Mouse (Mus musculus) thymus, postnatal 36 days (tissue): ENCODE measurements at regions not wholly inside any gene's neighbourhood (a gene's known extent, or its start where the extent isn't known, plus 50 kb on each side); places are given as distances from the start of the nearest gene placed in this dataset.
A peak's percentile ranks its signal among the peaks of the same experiment; 100 is the strongest.

ENCODE experiments used
- DNase-seq, 2 experiments: peaks; one replicate each; pipeline ENCODE4 v3.0.0; 2022; ENCODE audit warnings: mixed read lengths in 2 of 2

- no peak for DNase-seq
These were observed 90.4 kb downstream of the Otol1 start for GRCm38 (mm10) chr3:70097813-70098212.

GRCm38 (mm10) chr3:70102091-70102490 lies 94.7 kb downstream of the Otol1 start:
- DNase-seq: no peak

- DNase-seq: no peak
These were observed 95.3 kb downstream of the Otol1 start for GRCm38 (mm10) chr3:70102593-70103213.

- DNase-seq: peak; percentile 24 to 43
These were observed 96.8 kb downstream of the Otol1 start for GRCm38 (mm10) chr3:70103983-70104827.

- DNase-seq: no peak
These were observed 97.5 kb downstream of the Otol1 start for GRCm38 (mm10) chr3:70104828-70105399.

- DNase-seq: no peak
These were observed 98.1 kb downstream of the Otol1 start for GRCm38 (mm10) chr3:70105561-70105960.

GRCm38 (mm10) chr3:70106141-70106540 lies 98.7 kb downstream of the Otol1 start:
- DNase-seq: no peak

- DNase-seq: no peak
These were observed 118.8 kb downstream of the Otol1 start for GRCm38 (mm10) chr3:70126212-70126611.

- DNase-seq: no peak
These were observed 123.0 kb downstream of the Otol1 start for GRCm38 (mm10) chr3:70130241-70131029.

GRCm38 (mm10) chr3:70134963-70135362 lies 127.5 kb downstream of the Otol1 start:
- no peak for DNase-seq

GRCm38 (mm10) chr3:70138488-70138887 lies 131.1 kb downstream of the Otol1 start:
- no peak for DNase-seq

GRCm38 (mm10) chr3:70138926-70139325 lies 131.5 kb downstream of the Otol1 start:
- DNase-seq: no peak

- no peak for DNase-seq
These were observed 138.3 kb downstream of the Otol1 start for GRCm38 (mm10) chr3:70145728-70146127.

- no peak for DNase-seq
These were observed 143.7 kb downstream of the Otol1 start for GRCm38 (mm10) chr3:70151156-70151555.

- DNase-seq: no peak
These were observed 152.6 kb downstream of the Otol1 start for GRCm38 (mm10) chr3:70160043-70160442.

GRCm38 (mm10) chr3:70171667-70172066 lies 164.3 kb downstream of the Otol1 start:
- DNase-seq: no peak

GRCm38 (mm10) chr3:70176391-70176790 lies 169.0 kb downstream of the Otol1 start:
- no peak for DNase-seq

GRCm38 (mm10) chr3:70181611-70182010 lies 174.2 kb downstream of the Otol1 start:
- no peak for DNase-seq

- no peak for DNase-seq
These were observed 183.3 kb downstream of the Otol1 start for GRCm38 (mm10) chr3:70190741-70191140.

GRCm38 (mm10) chr3:70196671-70197070 lies 189.3 kb downstream of the Otol1 start:
- no peak for DNase-seq

GRCm38 (mm10) chr3:70198890-70199289 lies 191.5 kb downstream of the Otol1 start:
- no peak for DNase-seq

- no peak for DNase-seq
These were observed 194.0 kb downstream of the Otol1 start for GRCm38 (mm10) chr3:70201334-70201943.

- no peak for DNase-seq
These were observed 207.8 kb downstream of the Otol1 start for GRCm38 (mm10) chr3:70215195-70215594.
